Mouse (Mus musculus) small intestine, adult 2 months (tissue): Measurements from ENCODE around the gene 2210016L21Rik.

Experiments used
- CTCF ChIP-seq: fragments of 200-500 bp; IDR thresholded peaks from 2 replicates; pipeline ENCODE4 v1.5.1; 2012; ENCODE audit warnings: low read depth, mild to moderate bottlenecking, control low read depth, inconsistent platforms, low read length, moderate library complexity, mixed read lengths; ENCODE audit not compliant: insufficient replicate concordance, insufficient read length; ENCODE audit errors: extremely low read depth
- POLR2A ChIP-seq: fragments of 200-500 bp; IDR thresholded peaks from 2 replicates; pipeline ENCODE4 v1.6.1; 2012; ENCODE audit warnings: low read depth, mild to moderate bottlenecking, control low read depth, inconsistent platforms, low read length, moderate library complexity

GRCm38 (mm10) chr5:114922998-114923473 is 18.9 kb upstream of the 2210016L21Rik start, which contains the start of gene Oasl1:
- no peak for TF ChIP-seq CTCF
- peak; percentile 88 for TF ChIP-seq POLR2A
